Mouse (Mus musculus) testis, adult 2 months (tissue): ENCODE measurements around the gene Slamf8. TPM values are rescaled to one million over a fixed set of nuclear protein-coding genes. Genes with fewer than 3 reads are reported as not detected.
A peak's percentile ranks its signal among the peaks of the same experiment; 100 is the strongest.

Experiments
- H3K27ac ChIP-seq: fragments of 200-500 bp; 2 replicates; pipeline ENCODE4 v1.5.1; 2012; ENCODE audit warnings: low read depth, low read length; ENCODE audit not compliant: control insufficient read depth, insufficient read depth
- H3K27me3 ChIP-seq: fragments of 200-500 bp; 2 replicates; pipeline ENCODE4 v1.6.1; 2012; ENCODE audit warnings: mild to moderate bottlenecking, low read length, moderate library complexity; ENCODE audit not compliant: control insufficient read depth, insufficient read depth
- H3K36me3 ChIP-seq: fragments of 200-500 bp; 2 replicates; pipeline ENCODE4 v1.6.1; 2012; ENCODE audit warnings: mild to moderate bottlenecking, low read length; ENCODE audit not compliant: control insufficient read depth, insufficient read depth
- H3K4me1 ChIP-seq: fragments of 200-500 bp; 2 replicates; pipeline ENCODE4 v1.6.1; 2012; ENCODE audit warnings: low read length; ENCODE audit not compliant: control insufficient read depth, insufficient read depth
- H3K4me3 ChIP-seq: fragments of 200-500 bp; 2 replicates; pipeline ENCODE4 v1.5.1; 2012; ENCODE audit warnings: low read depth, mild to moderate bottlenecking, low read length, moderate library complexity, mixed read lengths; ENCODE audit not compliant: control insufficient read depth
- CTCF ChIP-seq: fragments of 200-500 bp; IDR thresholded peaks from 2 replicates; pipeline ENCODE4 v1.5.1; 2012; ENCODE audit warnings: low read depth, mild to moderate bottlenecking, inconsistent platforms, low read length, moderate library complexity; ENCODE audit not compliant: control insufficient read depth, insufficient read depth, insufficient replicate concordance
- POLR2A ChIP-seq: fragments of 200-500 bp; IDR thresholded peaks from 2 replicates; pipeline ENCODE4 v1.6.1; 2012; ENCODE audit warnings: low read depth, mild to moderate bottlenecking, inconsistent platforms, low read length, moderate library complexity; ENCODE audit not compliant: control insufficient read depth
- polyA plus RNA-seq: library from polyadenylated mRNA; depleted of rRNA; stranded (reverse); fragments of >200 nt; gene quantifications from 2 replicates; pipeline ENCODE4 v1.2.3, GENCODE M21; 2012

The Slamf8 gene
- polyA plus RNA-seq, 1 experiment, result not detected

DNA sequence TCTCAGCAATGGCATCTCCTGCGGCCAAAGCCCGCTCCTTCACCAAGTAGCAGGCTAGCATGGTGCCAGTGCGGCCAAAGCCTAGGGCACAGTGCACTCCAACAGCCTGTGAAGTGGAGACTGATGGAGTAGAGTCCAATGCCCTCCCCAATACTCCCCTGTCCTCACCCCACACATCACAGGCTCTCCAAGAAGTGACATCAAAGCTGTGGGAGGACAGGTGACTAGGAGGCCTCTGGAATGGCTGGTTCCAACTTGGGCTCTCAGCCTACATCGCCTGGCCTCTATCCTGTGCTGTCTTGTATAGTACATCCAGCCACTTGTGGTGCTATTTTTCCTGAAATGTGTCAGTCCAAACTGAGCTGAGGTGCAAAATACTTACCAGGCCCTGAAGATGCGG is 41.4 kb upstream of the Slamf8 start:
- peaks cover 6% of the 10 kb centered on the region for H3K4me1 ChIP-seq
- no peak for TF ChIP-seq POLR2A
- no peak for TF ChIP-seq CTCF
- no peaks in the 10 kb centered on the region for H3K36me3 ChIP-seq
- no peaks in the 10 kb centered on the region for H3K27me3 ChIP-seq
- no peak overlapping the region for H3K4me3 ChIP-seq
- H3K27ac ChIP-seq, result no peak overlapping the region

DNA sequence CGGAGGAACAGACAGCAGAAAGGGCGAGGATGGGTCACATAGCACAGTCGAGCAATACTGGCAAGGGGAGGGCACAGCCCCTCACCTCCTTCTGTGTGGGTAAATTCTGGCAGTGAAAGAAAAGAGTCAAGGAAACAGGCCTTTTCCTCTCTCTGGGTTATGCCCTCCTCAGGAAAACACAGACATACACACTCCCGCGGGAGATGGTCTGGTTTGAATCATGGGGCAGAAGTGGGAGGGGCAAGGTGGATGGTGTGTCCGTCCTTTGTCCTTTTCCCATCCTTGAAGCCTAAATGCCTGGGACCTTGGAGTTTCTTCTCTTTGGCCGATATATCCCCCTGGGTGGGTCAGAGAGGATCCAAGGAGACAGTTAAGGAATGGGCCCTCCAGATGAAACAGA is 39.5 kb upstream of the Slamf8 start:
- peaks cover 5% of the 10 kb centered on the region for H3K4me1 ChIP-seq
- no peaks in the 10 kb centered on the region for H3K36me3 ChIP-seq
- no peak overlapping the region for H3K4me3 ChIP-seq
- no peak overlapping the region for H3K27ac ChIP-seq
- no peaks in the 10 kb centered on the region for H3K27me3 ChIP-seq
- TF ChIP-seq CTCF, result no peak

DNA sequence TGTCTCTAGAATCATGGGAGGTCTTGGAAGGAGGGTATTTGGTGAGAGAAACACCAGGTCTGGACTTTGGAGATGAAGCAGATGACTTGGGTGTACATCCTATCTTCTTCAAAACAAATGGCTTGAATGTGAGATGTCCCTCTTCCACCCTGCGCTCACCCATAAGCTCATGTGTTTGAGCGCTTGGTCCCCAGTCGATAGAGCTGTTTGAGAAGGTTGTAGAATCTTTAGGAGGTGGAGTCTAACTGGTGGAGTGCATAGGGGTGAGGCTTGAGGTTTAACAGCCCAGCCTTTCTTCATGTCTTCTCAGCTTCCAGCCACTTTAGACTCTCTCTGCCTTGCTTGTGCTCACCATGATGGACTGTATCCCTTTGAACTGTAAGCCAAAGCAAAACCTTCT is 35.9 kb upstream of the Slamf8 start:
- H3K27ac ChIP-seq, result no peak overlapping the region
- no peaks in the 10 kb centered on the region for H3K36me3 ChIP-seq
- H3K27me3 ChIP-seq, result no peaks in the 10 kb centered on the region
- no peaks in the 10 kb centered on the region for H3K4me1 ChIP-seq
- H3K4me3 ChIP-seq, result no peak overlapping the region
- no peak for TF ChIP-seq CTCF
- no peak for TF ChIP-seq POLR2A

DNA sequence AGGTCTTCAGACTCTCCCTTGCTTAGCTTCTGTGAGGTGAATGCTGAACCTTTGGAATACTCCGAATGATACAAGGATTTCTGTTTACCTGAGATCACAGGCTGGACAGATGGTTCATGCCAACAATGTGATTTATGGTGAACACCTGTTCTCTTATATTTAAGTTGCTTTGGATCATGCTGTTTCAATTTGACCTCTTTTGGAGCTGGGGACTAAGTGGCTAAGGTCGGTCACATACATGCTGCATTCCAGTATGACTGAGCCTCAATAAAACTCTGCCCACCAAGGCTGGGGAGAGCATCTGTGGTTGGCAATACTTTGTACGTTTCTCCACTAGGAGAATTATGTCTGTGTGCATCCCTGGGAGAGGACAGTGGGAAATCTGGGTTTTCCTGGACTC is 33.7 kb upstream of the Slamf8 start:
- no peak for TF ChIP-seq CTCF
- TF ChIP-seq POLR2A, result no peak

DNA sequence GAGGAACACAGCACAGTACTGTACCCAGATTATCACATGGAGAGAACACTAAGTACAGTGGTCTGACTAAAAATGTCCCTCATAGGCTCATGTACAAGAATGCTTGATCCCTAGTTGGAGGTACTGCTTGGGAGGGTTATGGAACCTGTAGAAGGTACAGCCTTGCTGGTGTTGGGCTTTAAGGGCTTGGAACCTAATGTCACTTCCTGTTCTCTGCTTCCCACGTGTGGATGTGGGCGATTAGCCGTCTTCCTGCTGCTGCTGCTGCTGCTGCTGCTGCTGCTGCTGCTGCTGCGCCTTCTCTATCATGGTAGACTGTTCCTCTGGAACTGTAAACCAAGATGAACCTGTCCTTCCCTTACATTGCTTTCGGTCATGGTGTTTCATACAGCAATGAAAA is 33.2 kb upstream of the Slamf8 start:
- Histone ChIP-seq H3K4me3 (no peak overlapping the region), H3K27me3 (no peaks in the 10 kb centered on the region), H3K4me1 (no peaks in the 10 kb centered on the region), H3K36me3 (no peaks in the 10 kb centered on the region), H3K27ac (no peak overlapping the region)
- TF ChIP-seq CTCF (no peak), POLR2A (no peak)

More for the DNA sequence above, 33.7 kb upstream of the Slamf8 start:
- Histone ChIP-seq H3K27ac (no peak overlapping the region), H3K4me1 (no peaks in the 10 kb centered on the region), H3K27me3 (no peaks in the 10 kb centered on the region), H3K36me3 (no peaks in the 10 kb centered on the region), H3K4me3 (no peak overlapping the region)

DNA sequence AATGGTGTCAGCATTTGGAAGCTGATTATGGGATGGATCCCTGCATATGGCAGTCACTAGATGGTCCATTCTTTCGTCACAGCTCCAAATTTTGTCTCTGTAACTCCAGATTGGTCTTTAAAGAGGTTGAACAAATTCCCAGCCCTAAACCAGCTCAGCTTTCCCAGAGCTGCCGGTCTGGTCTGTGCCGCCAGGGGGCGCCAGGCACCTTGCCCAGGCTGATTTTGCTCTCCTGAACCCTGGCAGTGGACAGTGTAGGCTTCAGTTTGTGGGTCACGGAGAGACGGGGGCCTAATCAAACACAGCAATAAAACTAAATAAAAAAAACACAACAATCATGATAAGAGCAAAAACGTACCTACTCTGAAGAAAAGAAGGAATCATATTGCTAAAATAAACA is 28.9 kb upstream of the Slamf8 start:
- Histone ChIP-seq H3K27me3 (peaks cover 2% of the 10 kb centered on the region; the same call in 1 of the 2 replicates), H3K36me3 (no peaks in the 10 kb centered on the region), H3K27ac (no peak overlapping the region), H3K4me3 (no peak overlapping the region), H3K4me1 (peaks cover 6% of the 10 kb centered on the region; the same call in 1 of the 2 replicates)
- peak; percentile 97 for TF ChIP-seq CTCF
- no peak for TF ChIP-seq POLR2A

DNA sequence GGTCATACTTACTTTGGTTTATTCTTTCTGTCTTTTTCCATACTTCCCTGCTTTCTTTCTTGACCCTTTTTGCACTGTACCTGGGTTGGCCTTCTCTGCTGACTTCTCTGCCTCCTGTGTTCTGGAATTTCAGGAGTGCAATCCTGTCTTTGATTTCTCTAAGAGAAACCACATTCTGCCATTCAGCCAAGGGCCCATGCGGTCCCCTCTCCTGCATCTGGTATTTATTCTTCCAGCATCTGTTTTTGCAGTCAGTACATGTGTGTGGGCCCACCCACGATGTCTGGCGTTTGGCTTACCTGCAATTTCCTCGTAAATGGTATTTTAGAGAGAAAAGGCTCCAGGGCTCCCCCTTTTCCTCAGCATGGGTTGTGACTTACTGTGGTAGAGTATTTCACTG is 27.8 kb upstream of the Slamf8 start:
- H3K27me3 ChIP-seq, result peaks cover 2% of the 10 kb centered on the region; the same call in 1 of the 2 replicates
- no peak for TF ChIP-seq POLR2A
- TF ChIP-seq CTCF, result no peak
- peaks cover 6% of the 10 kb centered on the region; the same call in 1 of the 2 replicates for H3K4me1 ChIP-seq
- no peaks in the 10 kb centered on the region for H3K36me3 ChIP-seq
- no peak overlapping the region for H3K27ac ChIP-seq
- no peak overlapping the region for H3K4me3 ChIP-seq
